ENCODE assay signal across 8 mouse cellular contexts in the genomic region with DNA sequence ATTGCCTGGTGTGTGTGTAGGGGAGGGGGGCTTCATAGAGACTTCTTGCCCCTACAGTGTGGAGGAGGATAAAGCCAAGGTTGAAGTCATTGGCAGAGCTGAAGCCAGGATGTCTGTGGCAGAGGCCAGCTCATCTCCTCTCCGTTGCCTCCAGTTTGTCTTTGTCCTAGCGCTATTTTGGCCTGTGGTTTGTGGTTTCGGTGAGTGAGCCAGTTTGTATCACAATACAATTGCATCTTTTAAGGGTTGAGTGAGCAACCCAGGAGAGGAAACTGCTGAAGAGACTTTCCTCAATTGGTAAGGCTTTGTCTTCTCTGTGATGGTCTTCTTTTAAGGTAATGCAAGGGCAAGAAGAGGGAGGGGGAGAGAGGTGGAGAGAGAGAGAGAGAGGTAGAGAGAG.
A peak's percentile ranks its signal among the peaks of the same experiment; 100 is the strongest.
DNase-seq lines count a peak whose midpoint lies in the region; ATAC-seq and TF ChIP-seq lines count a peak whose summit lies in the region.

No protein-coding gene starts in this region.

- H3K27ac ChIP-seq in heart, embryonic 10.5 days: 0 out of 2 replicates have a peak overlapping the region, but pooled peaks have one; percentile 32
- H3K27ac ChIP-seq in embryonic facial prominence, embryonic 10.5 days (replicated peaks): peak overlapping the region; percentile 79
- H3K27ac ChIP-seq in liver, embryonic 12.5 days: peak overlapping the region; percentile 50
- H3K27ac ChIP-seq in left cerebral cortex, adult 2 months: no peak overlapping the region

- ATAC-seq in liver, embryonic 12.5 days: peak; percentile 13; the same call in 1 of the 2 replicates

- WGBS in heart, embryonic 10.5 days: 75% methylated on average over 3 of the region's 3 CpGs
- WGBS in embryonic facial prominence, embryonic 10.5 days: 74% methylated on average over 3 of the region's 3 CpGs
- 25% methylated on average over 3 of the region's 3 CpGs for WGBS in liver, embryonic 12.5 days (ENCODE audit: insufficient replicate concordance)

- no peaks in the 10 kb centered on the region for H3K27me3 ChIP-seq in heart, embryonic 10.5 days (ENCODE audit: insufficient read depth, poor library complexity, severe bottlenecking)
- H3K27me3 ChIP-seq in embryonic facial prominence, embryonic 10.5 days (replicated peaks; ENCODE audit: low read depth, poor library complexity, severe bottlenecking): no peaks in the 10 kb centered on the region
- no peaks in the 10 kb centered on the region for H3K27me3 ChIP-seq in liver, embryonic 12.5 days (replicated peaks)

- H3K4me2 ChIP-seq in liver, embryonic 12.5 days: peak overlapping the region; percentile 36

- DNase-seq in heart, embryonic 10.5 days (ENCODE audit: low spot score): no peak
- DNase-seq in heart, postnatal 36 days: no peak
- DNase-seq in A20 (ENCODE audit: low read depth, low spot score): peak; percentile 84
- no peak for DNase-seq in embryonic facial prominence, embryonic 10.5 days (ENCODE audit: low spot score)
- DNase-seq in cerebellum, adult 11 months: no peak
- DNase-seq in gastrocnemius, postnatal 36 days: no peak
- no peak for DNase-seq in left cerebral cortex, adult 2 months (ENCODE audit: extremely low spot score in 1 of 2, low spot score in 2 of 2)

- TF ChIP-seq CTCF in left cerebral cortex, adult 2 months (IDR thresholded peaks at IDR 0.05): no peak

- intact Hi-C loops in heart, postnatal 36 days (cut with DNase I): no loop called here
- intact Hi-C loops in gastrocnemius, postnatal 36 days (cut with DNase I): no loop called here
- intact Hi-C loops in left cerebral cortex, adult 2 months (cut with DNase I): no loop called here

- H3K36me3 ChIP-seq in heart, embryonic 10.5 days: peaks cover 10% of the 10 kb centered on the region
- H3K36me3 ChIP-seq in embryonic facial prominence, embryonic 10.5 days (replicated peaks): peaks cover 22% of the 10 kb centered on the region
- H3K36me3 ChIP-seq in liver, embryonic 12.5 days: peaks cover 19% of the 10 kb centered on the region

- H3K4me1 ChIP-seq in heart, embryonic 10.5 days: peaks cover 45% of the 10 kb centered on the region
- peaks cover 54% of the 10 kb centered on the region for H3K4me1 ChIP-seq in embryonic facial prominence, embryonic 10.5 days
- H3K4me1 ChIP-seq in liver, embryonic 12.5 days: peaks cover 42% of the 10 kb centered on the region

- no peak overlapping the region for H3K9ac ChIP-seq in liver, embryonic 12.5 days

- H3K4me3 ChIP-seq in heart, embryonic 10.5 days: no peak overlapping the region
- no peak overlapping the region for H3K4me3 ChIP-seq in embryonic facial prominence, embryonic 10.5 days
- H3K4me3 ChIP-seq in liver, embryonic 12.5 days: no peak overlapping the region
- no peak overlapping the region for H3K4me3 ChIP-seq in left cerebral cortex, adult 2 months

- H3K9me3 ChIP-seq in heart, embryonic 10.5 days: no peaks in the 10 kb centered on the region
- no peaks in the 10 kb centered on the region for H3K9me3 ChIP-seq in embryonic facial prominence, embryonic 10.5 days
- H3K9me3 ChIP-seq in liver, embryonic 12.5 days (replicated peaks): no peaks in the 10 kb centered on the region
